Mouse (Mus musculus) megakaryocyte-erythroid progenitor cell, adult 5-6 weeks (primary cell): ENCODE data around the gene S100a8. TPM values are rescaled to one million over a fixed set of nuclear protein-coding genes. Genes with fewer than 3 reads are reported as not detected.
A peak's percentile ranks its signal among the peaks of the same experiment; 100 is the strongest.

ENCODE experiments used
- ATAC-seq: replicated peaks from 2 replicates; pipeline ENCODE4 v1.8.0; 2016; ENCODE audit warnings: mild to moderate bottlenecking, inconsistent platforms; ENCODE audit not compliant: severe bottlenecking, poor library complexity, low FRiP score, low TSS enrichment
- total RNA-seq, 2 experiments: library from RNA; stranded (forward) in 1 of 2; stranded (reverse) in 1 of 2; fragments of 200-1000, 215-1000 nt in 1 of 2; fragments of >200 nt in 1 of 2; fragmentation: Nextera tagmentation in 1 of 2; gene quantifications; 2 replicates each; pipeline ENCODE4 v1.2.3; 2014 to 2017

S100a8 gene
- total RNA-seq (2014; fragmentation: Nextera tagmentation) (8.8 and 1,388 TPM in 2 replicates), total RNA-seq (2017) (75.2 and 207 TPM in 2 replicates)

DNA sequence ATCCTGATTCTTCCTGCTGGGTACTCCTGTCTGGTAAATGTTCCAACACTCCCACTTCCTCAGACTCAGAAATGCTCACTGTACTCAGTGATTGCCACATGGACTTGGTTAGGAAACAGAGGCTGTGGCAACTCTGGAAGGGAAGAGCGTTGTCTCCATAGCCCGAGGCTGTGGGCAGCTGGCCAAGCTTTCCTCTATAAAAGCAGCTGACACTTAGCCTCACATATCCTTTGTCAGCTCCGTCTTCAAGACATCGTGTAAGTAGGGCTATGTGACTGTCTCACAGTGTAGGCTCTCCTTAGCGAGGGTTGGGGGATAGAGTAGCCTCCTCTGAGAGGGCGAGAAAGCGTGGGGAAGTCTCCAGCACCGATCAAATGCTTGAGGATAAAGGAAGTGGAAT lies at the start of gene S100a8:
Gene S100a8 (plus strand): TSS at position 133 of the 400 bp plus-strand sequence.
- no peak for ATAC-seq

DNA sequence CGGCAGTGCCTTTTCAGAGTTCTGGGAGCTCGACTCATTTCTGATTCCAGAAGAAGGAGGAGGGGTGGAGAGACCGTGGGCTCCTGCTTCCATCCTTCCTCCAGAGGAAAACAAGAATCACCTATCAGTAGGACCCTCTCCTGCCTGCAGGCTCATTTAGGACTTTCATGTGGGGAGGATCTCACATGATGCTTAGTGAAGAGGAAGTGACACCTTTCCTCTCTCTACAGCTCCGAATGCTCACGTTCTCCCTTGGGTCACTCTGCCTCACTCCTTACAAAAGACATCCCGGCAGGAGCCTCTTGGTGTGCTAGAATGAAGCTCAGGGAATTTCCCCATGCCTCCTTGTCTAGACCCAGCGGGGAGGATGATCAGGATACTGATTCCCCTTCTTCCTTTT lies 47.2 kb upstream of the S100a8 start:
- no peak for ATAC-seq

DNA sequence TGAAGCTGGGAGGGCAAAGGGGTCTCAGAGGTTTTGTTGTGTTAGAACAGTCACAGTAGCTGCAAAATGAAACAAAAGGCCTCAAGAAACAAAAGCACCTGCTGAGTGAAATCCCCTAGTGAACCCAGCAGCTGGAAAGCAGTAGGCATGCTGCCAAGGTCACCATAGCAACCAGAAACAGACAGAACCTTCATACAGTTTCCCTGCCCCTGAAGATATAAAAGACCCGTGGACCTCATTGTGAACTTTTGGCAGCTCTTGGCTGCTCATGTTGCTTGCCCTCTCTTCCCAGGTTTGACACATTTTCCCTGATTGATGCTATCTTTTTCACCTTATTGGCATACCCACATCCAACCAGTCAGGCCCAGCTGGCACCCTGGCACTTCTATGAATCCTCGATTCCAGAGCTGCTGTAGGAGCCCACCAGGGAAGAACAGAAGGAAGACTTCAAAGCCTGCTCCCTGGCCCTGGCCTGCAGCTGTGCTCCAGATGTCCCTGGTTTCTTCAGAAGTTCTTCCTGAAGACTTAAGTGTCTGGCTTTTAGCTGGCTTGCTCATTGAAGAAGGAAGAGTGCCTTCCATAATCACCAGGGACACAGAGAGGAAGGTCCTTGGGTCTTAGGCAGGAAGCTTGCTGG lies 45.2 kb upstream of the S100a8 start:
- ATAC-seq, result no peak

DNA sequence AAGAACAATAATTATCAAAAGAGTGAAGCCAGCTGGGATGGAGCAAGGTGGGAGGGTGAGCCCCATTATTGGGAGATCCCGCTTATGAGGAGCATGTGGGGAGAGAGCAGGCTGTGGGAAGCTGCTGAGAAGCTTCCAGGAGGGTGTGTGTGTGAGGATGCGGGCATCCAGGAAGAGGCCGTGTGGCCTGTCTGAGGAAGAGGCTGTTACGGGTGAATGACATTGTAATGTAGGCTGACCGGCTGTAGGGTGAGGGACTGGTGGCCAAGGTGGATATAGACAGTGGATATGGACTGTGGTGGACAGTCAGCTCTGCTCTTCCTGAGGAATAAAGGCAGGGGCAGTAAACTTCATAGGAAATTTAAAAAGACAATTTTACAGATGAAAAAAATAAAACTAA lies 43.3 kb upstream of the S100a8 start:
- ATAC-seq, result no peak

DNA sequence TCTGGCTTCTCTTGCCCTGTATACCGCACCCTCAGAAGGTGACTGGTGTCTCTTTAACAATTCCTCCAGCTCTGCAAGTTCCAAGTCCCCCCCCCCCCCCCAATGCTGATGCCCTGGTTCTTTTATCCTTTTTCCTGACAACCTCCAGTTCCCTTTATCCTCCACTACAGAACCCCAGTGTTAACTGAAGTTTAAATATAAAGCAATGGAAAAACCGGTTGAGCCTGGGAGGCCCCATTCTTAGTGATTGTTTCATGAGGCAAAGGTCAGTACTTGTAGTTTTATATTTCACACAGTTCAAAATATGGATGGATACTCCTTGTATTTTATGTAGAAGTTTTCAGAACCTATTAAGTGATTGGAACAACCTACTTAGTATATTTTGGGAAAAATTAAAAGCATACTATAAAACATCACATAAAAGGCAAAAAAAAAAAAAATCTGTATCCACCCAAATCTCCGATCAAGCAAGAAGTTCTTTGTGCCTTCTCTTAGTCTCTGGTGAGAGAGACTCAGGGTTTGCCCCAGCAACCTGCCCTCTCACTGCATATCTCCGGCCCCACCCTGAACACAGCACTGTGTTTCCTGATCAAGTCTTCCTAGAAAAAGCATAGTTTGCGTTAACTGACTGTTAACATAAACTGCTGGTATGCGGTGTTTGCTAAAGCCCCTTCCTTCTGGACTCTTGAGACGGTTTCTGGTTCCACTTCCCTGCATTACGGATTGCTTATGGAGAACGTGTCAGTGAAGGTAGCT lies 42.3 kb upstream of the S100a8 start:
- ATAC-seq, result no peak

DNA sequence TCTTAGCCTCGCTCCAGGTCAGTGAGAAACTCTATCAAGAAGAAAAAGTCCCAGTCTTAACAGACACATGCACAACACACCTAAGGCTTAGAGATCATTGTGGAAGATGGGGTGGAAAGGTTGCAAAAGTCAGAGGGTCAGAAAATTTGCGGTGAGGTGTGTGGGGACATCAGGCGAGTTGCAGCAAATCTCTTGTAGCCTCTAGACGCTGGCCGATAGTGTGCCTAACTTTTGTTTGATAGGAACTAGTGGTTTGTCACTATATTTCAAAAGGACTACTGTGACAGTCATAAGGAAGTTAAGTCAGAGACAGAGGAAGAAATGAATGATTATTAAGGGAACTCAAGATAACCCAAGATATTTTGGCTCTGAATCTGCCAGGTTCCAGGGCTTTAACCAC lies 41.4 kb upstream of the S100a8 start:
- no peak for ATAC-seq

DNA sequence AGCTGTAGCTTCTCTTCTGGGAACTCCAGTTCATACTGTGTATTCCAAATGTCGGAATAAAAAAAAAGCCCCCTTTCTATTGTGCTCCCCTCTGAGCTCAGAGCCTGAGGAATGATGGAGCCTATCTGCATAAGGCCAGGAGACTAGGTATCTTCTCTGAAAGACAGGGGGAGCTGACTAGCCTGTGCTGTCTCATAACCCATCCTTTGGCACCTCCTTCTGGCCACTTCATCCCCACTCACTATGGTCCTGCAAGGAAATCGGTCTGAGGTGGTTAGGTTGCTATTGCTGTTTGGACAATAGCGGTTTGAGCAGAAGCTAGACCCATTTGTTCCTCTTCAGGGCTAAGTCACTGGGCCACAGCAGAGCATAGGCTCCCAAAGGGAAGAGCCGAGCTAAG lies 41.0 kb upstream of the S100a8 start:
- ATAC-seq, result 0 out of 2 replicates have a peak, but pooled peaks have one; percentile 47

DNA sequence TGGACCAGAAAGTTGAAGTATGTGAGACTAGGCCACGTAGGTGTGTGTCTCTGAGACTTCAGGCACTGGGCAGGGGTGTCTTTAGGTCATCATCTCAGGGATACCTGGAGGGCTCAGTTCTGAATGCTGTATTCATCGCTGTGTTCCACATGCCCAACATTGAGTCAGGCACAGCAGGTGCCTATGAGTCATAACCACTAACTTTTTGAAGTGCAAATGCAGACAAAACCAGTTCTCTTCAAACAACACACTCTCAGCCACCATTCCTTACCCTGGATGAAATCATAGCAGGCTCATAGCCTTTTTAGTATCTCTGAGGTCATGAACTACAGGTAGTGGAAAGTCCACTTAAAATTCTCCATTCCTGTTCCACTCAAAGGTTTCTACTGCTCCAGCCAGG lies 39.5 kb upstream of the S100a8 start:
- no peak for ATAC-seq

DNA sequence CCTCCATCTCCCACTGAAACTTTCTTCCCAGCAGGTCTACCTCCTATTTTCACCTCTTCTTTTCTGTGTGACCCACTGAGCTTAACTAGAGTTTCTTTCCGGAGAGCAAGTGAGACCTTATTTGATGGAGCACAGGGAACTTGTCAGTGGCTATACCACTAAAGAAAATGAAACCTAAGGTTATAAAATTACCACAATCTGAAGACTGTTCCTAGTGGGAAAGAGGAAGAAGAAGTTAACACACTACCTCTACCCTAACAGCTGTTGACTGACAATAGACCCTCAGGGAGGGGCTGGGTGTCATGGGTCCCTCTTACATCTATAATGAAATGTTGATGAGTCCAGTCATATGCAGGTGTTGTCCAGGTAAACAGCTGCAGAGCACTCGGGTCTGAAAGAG lies 36.8 kb upstream of the S100a8 start:
- no peak for ATAC-seq

DNA sequence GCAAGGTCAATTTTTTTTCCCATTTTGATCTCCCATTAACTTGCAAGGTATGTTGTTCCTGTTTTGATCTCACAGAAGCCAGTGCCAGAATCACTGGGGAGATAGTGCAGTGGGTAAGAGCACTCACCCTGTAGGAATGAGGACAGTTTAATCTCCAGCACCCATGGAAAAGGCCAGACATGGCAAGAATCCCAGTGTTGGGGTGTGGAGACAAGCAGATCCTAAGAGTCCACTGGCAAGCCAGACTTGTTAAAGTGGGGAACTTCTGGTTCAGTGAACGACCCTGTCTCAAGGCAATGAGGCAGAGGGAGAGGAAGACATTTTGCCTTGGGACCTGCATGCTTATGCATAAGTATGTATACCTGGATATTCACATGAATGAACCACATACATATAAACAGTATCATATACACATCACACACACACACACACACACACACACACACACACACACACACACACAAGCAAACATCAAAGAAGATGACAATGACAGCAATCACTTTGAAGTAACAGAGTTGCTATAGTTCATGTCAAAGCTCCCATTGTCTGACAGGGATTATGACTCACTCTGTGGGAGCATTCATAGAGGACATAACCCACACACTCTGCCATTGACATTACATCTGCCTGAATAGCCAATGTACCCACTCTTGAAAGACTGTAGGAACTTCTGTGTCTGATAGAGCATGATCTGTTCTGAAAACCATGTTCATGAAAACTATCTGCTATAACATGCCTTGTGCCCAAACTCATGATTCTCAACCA lies 30.1 kb upstream of the S100a8 start:
- no peak for ATAC-seq

DNA sequence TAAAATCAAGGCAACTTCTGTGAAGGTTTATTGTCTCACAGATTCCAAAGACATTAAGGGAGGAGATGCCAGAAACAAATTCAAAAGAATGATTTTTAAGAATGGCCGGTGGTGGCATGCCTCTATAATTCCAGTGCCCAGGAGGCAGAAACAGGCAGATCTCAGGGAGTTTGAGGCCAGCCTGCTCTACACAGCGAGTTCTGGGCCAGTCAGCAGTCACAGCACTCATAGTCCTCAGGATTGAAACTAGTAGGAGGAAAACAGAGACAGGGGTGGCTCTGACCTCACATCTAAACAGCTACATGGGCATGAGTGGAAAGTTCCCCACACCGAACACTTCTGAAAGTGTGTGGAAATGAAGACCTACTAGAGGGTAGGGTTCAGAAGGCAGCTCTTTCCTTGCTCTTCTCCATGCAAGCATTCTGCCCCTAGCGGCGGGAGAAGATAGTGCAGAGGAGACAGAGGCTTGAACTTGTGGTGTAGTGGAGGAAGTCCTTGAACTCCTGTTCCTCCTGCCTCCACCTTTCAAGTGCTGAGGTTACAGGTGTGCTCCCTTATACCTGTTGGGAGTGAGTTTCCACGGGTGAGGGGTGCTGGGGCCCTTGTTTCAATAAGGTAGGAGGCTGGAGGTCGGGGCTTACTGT lies 29.1 kb upstream of the S100a8 start:
- ATAC-seq, result peak; percentile 75

DNA sequence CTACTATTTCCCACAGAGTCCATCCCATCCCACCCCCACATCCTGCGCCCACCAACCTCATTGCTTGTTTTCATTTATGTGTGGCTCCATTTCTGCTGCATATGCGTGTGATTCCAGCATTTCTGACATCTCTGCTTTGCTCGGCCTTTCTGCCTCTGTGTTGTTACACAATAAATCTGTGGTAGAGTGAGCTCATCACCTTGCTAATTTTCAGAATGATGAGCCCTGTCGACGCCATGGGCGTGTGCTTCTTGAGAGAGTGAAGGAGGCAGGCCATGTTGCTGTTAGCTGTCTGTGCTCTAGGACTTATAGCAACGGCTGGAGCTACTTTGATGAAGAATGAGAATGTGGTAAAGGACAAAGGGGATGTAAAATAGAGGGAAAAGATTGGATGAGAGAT lies 27.8 kb upstream of the S100a8 start:
- no peak for ATAC-seq

DNA sequence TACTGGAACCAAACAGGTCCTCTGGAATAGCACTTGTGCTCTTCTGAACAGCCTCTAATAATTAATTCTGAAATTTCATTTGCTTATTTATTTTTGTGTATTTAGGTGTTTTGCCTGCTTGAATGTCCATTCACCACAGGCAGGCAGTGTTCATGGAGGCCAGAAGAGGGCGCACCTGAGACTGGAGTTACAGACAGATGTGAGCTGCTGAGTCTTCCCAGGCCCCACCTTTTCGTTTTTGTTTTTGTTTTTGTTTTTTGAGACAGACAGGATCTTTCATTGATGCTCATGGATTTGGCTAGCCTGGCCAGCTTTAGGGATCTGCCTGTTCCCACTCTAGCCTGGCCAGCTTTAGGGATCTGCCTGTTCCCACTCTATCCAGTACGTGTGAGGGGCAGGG lies 24.6 kb upstream of the S100a8 start:
- ATAC-seq, result peak; percentile 73; the same call in 1 of the 2 replicates

DNA sequence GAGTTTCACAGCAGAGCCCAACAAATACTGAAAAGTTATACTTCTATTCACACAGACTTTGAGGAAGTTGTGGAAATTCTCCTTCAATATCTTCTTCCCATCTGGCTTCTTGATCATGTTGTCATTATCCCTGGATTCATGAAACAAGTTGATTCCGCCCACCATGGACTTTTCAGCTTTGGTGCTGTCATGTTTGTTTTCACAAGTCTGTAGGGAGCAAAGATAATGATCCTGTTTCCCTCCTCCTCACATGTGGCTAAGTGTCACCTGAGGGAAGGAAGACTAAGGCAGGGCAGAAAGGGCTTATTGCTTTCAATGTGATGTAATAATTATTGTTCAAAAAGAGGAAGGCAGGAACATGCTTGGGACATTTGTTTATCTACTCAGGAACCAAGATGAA lies 21.5 kb upstream of the S100a8 start:
- ATAC-seq, result no peak

DNA sequence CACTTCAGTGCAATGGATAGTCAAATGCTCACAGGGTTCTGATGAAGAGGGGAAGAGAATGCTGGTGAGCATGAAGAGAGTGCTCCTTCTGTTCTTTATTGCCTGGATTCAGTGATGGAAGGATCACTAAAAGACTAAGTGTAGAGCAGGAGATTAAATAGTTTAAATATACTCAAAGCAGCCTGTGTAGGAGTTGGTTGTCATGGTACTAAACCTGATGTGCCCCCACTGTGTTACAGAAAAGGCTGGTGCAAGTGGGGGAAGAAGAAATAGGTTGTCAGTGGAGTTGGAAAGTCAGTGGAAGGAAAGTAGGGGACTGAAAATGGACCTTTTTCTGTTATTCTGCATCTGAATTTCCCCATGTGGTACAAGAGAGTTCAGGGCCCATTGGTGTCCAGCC lies 19.8 kb upstream of the S100a8 start:
- no peak for ATAC-seq

DNA sequence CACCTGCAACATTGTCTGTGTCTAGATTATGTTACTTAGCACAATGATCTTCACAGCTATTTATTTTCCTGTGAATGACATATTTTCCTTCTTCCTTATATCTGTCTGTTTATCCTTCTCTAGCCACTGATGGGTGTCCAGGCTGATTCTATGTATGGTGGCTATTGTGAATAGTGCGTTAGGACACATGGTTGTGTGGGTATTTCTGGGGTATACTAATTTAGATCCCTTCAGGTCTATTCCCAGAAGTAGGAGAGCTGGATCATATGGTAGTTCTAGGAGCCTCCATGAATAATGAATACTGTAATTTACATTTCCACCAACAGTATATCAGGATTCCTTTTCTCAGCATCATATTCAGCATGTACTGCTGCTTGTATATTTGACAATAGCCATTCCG lies 18.9 kb upstream of the S100a8 start:
- no peak for ATAC-seq

DNA sequence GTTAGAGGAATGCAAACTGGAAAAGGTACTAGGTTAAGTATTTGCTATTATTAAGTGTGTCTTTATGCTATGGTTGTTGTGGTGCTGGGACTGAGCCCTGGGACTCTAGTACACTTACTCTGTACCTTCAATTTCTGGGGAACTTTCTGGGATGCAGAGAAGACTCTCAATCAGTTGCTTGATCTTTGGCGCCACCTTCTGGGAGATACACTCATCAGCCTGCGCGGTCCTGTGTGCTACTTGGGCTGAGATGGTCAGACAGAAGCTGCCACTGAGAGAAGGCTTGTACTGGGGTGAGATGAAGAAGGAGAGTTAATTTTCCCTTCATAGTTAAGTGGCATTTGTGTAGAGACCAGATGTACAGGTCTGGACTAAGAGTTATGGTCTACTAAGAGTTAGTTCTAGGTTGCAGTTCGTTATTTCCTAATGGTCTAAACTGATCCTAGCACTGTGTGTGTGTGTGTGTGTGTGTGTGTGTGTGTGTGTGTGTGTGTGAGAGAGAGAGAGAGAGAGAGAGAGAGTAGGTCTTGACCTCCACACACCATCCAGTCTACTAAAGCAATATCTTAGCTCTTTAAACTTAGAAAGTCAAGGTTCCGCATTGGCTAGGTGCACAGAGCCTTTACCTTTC lies 15.8 kb upstream of the S100a8 start:
- peak; percentile 75; the same call in 1 of the 2 replicates for ATAC-seq

DNA sequence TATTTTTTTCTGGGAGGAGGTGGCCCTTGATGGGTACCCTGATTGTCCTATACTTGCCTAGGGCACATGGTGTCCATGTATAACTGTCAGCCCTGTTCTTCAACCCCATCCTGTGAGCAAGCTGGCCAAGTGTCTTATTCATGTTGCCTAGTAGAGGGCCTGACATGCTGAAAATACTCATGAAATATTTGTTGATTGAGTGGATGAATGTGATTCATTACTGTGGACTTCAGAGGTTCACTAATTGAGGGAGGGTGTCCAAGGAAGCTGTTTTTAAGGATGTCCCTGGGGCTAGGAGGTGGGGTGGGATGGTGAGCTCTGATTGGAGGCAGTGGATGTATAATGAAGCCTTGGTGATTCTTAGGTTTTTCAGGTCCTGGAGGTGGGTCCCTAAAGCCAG lies 15.1 kb upstream of the S100a8 start, which contains the start of gene S100a7a:
Gene S100a7a (plus strand): TSS at position 301 of the 400 bp plus-strand sequence.
- no peak for ATAC-seq

DNA sequence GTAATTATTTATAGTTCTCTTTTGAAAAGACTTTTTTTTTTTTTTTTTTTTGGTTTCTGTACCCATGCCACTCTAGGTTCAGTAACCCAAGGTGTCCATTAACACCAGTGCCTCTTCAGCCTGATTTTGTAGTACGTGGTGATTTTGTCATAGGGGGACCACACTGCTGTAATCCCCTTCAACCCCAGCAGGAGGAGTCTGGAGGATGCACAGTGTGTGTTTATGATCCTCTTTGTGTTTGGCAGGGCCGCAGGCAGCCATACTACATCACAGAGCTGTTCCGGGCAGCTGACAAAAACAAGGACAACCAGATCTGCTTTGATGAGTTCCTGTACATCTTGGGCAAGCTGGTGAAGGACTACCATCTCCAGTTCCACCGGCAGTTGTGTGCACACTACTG lies 11.4 kb upstream of the S100a8 start:
- no peak for ATAC-seq
